Mouse (Mus musculus) spleen, postnatal 0 days (tissue): ENCODE measurements around the gene Olfr1378. TPM values are rescaled to one million over a fixed set of nuclear protein-coding genes. Genes with fewer than 3 reads are reported as not detected.

ENCODE experiments used
- polyA plus RNA-seq: library from polyadenylated mRNA; unstranded; fragments of >200 nt; fragmentation: Nextera tagmentation; extraction: Ambion mirVana; gene quantifications from 2 replicates; pipeline ENCODE4 v1.2.1, GENCODE M21; 2015

Gene Olfr1378
- not detected in 2 replicates for polyA plus RNA-seq

GRCm38 (mm10) chr11:50966230-50966629, at the start of gene Olfr1378:
Olfr1378 (plus strand) TSS chr11:50966530.

GRCm38 (mm10) chr11:50931451-50931866, 34.9 kb upstream of the Olfr1378 start, which contains the start of gene Zfp354b:
Zfp354b (minus strand) TSS chr11:50931633.

GRCm38 (mm10) chr11:50943506-50943905, 22.8 kb upstream of the Olfr1378 start, which contains the start of gene 4933414I15Rik:
4933414I15Rik (minus strand) TSS chr11:50943765.

GRCm38 (mm10) chr11:50953665-50954064, 12.7 kb upstream of the Olfr1378 start, which contains the start of gene Prop1:
Prop1 (minus strand) TSS chr11:50953765.

GRCm38 (mm10) chr11:50981667-50982066, 15.3 kb downstream of the Olfr1378 start, which contains the start of gene Olfr1377:
Olfr1377 (plus strand) TSS chr11:50981967.

GRCm38 (mm10) chr11:51003296-51003695, 37.0 kb downstream of the Olfr1378 start, which contains the start of gene Olfr51:
Olfr51 (plus strand) TSS chr11:51003596.

GRCm38 (mm10) chr11:51013936-51014335, 47.6 kb downstream of the Olfr1378 start, which contains the start of gene Olfr54:
Olfr54 (plus strand) TSS chr11:51014236.

Other genes with a start within 250 kb of the Olfr1378 start
- 2.7 and 5.4 TPM in 2 replicates for gene Zfp354c, start 138.8 kb upstream of the Olfr1378 start, polyA plus RNA-seq
- gene Zfp879, start 125.0 kb upstream of the Olfr1378 start, polyA plus RNA-seq: 0.05 and 0.08 TPM in 2 replicates
- 0.06 and 0.21 TPM in 2 replicates for gene Grm6, start 115.8 kb upstream of the Olfr1378 start, polyA plus RNA-seq
- gene Zfp454, start 78.9 kb upstream of the Olfr1378 start, polyA plus RNA-seq: 0.47 and 0.59 TPM in 2 replicates
- 1.8 and 2.9 TPM in 2 replicates for gene Zfp2, start 50.4 kb upstream of the Olfr1378 start, polyA plus RNA-seq
- 0.46 and 0.48 TPM in 2 replicates for gene Zfp354b, start 34.9 kb upstream of the Olfr1378 start, polyA plus RNA-seq
- gene 4933414I15Rik, start 22.8 kb upstream of the Olfr1378 start, polyA plus RNA-seq: not detected in 2 replicates
- not detected in 2 replicates for gene Prop1, start 12.8 kb upstream of the Olfr1378 start, polyA plus RNA-seq
- not detected in 2 replicates for gene Olfr1377, start 15.4 kb downstream of the Olfr1378 start, polyA plus RNA-seq
- not detected in 2 replicates for gene Olfr51, start 37.1 kb downstream of the Olfr1378 start, polyA plus RNA-seq
- gene Olfr54, start 47.7 kb downstream of the Olfr1378 start, polyA plus RNA-seq: not detected in 2 replicates
- not detected in 2 replicates for gene Olfr1375, start 81.6 kb downstream of the Olfr1378 start, polyA plus RNA-seq
- 1.2 and 1.9 TPM in 2 replicates for gene Zfp354a, start 92.7 kb downstream of the Olfr1378 start, polyA plus RNA-seq